Comparison of ENCODE assay signal across 9 mouse cellular contexts in the genomic region with DNA sequence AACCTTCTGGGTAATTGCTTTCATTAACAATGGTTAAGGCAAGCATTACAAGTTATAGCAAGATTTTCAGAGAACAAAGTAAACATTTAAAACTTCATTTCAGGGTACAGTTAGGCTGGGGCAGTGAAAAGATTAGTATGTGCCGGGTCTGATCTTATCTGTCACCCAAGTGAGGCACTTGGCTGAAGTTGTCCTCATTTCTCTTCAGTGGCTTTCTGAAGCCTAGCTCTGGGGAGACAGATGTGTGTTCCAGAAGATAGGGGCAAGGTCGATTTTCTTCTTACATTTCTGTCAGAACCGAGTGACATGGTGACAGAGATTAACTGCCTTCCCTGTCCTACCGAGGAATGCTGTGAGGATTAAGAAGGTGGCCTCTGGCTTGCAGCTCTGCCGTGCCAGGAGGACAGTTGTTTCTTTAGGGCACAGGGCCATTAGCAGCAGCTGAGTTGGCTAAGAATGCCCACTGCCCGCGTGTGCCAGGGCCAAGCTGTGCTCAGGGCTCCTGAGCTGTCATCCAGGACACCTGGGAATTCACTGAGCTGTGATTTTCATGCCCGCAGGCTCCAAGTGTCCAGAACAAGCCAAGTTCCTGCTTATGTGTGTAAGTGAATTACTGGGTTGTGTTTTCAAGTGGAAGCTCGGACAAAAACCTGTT.
DNase-seq lines count a peak whose midpoint lies in the region; ATAC-seq and TF ChIP-seq lines count a peak whose summit lies in the region.
"Had no signal": no experiment of that assay in that cellular context is flagged by ENCODE, and none has a peak within 500 bp of the region (broad histone marks: within the 10 kb centered on the region; RNA-seq: fewer than 3 reads in every experiment).

No protein-coding gene starts in this region.

- no peaks in the 10 kb centered on the region for H3K36me3 ChIP-seq in kidney, embryonic 15.5 days

- no peak overlapping the region for H3K4me3 ChIP-seq in kidney, embryonic 15.5 days (replicated peaks)
- H3K4me3 ChIP-seq in layer of hippocampus, adult 2 months, result no peak overlapping the region

- no peaks in the 10 kb centered on the region for H3K27me3 ChIP-seq in kidney, embryonic 15.5 days

- no peak for ATAC-seq in kidney, embryonic 15.5 days (replicated peaks; ENCODE audit: low FRiP score)
- peak; percentile 65 for ATAC-seq in cerebellum, adult (ENCODE audit: insufficient number of reproducible peaks, low FRiP score, low TSS enrichment)
- peak; percentile 53 for ATAC-seq in megakaryocyte progenitor cell, adult 5-6 weeks (replicated peaks; ENCODE audit: poor library complexity)

- H3K4me1 ChIP-seq in kidney, embryonic 15.5 days, result peaks cover 13% of the 10 kb centered on the region

- no peak for TF ChIP-seq CTCF in layer of hippocampus, adult 2 months (conservative IDR thresholded peaks at IDR 0.05)

- peak; percentile 68 for DNase-seq in kidney, adult 11 months
- peak; percentile 59 for DNase-seq in gastrocnemius, postnatal 10 days
- DNase-seq in left cerebral cortex, postnatal 14 days (ENCODE audit: low spot score in 2 of 2), result no peak
- no peak for DNase-seq in layer of hippocampus, adult 2 months (ENCODE audit: low spot score in 2 of 2)
- DNase-seq in urinary bladder, postnatal 14 days (ENCODE audit: low spot score), result no peak

- no peak overlapping the region for H3K27ac ChIP-seq in kidney, embryonic 15.5 days
- no peak overlapping the region for H3K27ac ChIP-seq in layer of hippocampus, adult 2 months
- H3K27ac ChIP-seq: macrophage had no signal

- WGBS in kidney, embryonic 15.5 days, result 53% methylated on average over 9 of the region's 9 CpGs

- no peak overlapping the region for H3K9ac ChIP-seq in kidney, embryonic 15.5 days

- no peaks in the 10 kb centered on the region for H3K9me3 ChIP-seq in kidney, embryonic 15.5 days (replicated peaks)

- H3K4me2 ChIP-seq in kidney, embryonic 15.5 days, result no peak overlapping the region

- intact Hi-C loops in left cerebral cortex, postnatal 14 days (cut with DNase I), result no loop called here

Comparison
In these comparisons a context has a peak if more than half of its experiments do, and no peak if none do; other contexts are left out.
1. DNase-seq: peak in kidney, adult 11 months (single experiment) and gastrocnemius, postnatal 10 days (single experiment); none in left cerebral cortex, postnatal 14 days (0 of 2), layer of hippocampus, adult 2 months (0 of 2) and urinary bladder, postnatal 14 days (single experiment).